Mouse (Mus musculus): Measurements from ENCODE around the gene Hist2h2aa1. TPM values are rescaled to one million over a fixed set of nuclear protein-coding genes. Genes with fewer than 3 reads are reported as not detected.

Hist2h2aa1 gene
- total and polyA plus RNA-seq, 2 experiments from 2014 or later: 25.0 to 1,894 TPM

GRCm38 (mm10) chr3:96230404-96230803, 14.9 kb upstream of the Hist2h2aa1 start:
- no peak for TF ChIP-seq CTCF (IDR thresholded peaks at IDR 0.05; ENCODE audit: low read depth)
- H3K36me3 ChIP-seq (ENCODE audit: insufficient read depth, low read length): no peaks in the 10 kb centered on the region
- no peak overlapping the region for H3K4me2 ChIP-seq (ENCODE audit: low read depth, low read length)
- DNase-seq (ENCODE audit: low spot score) (no peak), ATAC-seq (no peak)
- no peaks in the 10 kb centered on the region for H3K9me3 ChIP-seq (ENCODE audit: low read length)
- no peaks in the 10 kb centered on the region for H3K4me1 ChIP-seq (ENCODE audit: insufficient read depth, low read length)
- no peaks in the 10 kb centered on the region for H3K27me3 ChIP-seq (ENCODE audit: insufficient read depth, low read length)
- no peak overlapping the region for H3K4me3 ChIP-seq (ENCODE audit: low read length)
- no peak overlapping the region for H3K27ac ChIP-seq
- WGBS: 75% methylated on average over 2 of the region's 2 CpGs
- H3K9ac ChIP-seq (replicated peaks; ENCODE audit: low read length): no peak overlapping the region

GRCm38 (mm10) chr3:96230910-96231757, 14.2 kb upstream of the Hist2h2aa1 start:
- ATAC-seq: no peak

GRCm38 (mm10) chr3:96231758-96232120, 13.6 kb upstream of the Hist2h2aa1 start:
- Histone ChIP-seq H3K9me3 (ENCODE audit: low read length) (no peaks in the 10 kb centered on the region), H3K9ac (replicated peaks; ENCODE audit: low read length) (no peak overlapping the region), H3K27ac (no peak overlapping the region), H3K4me3 (ENCODE audit: low read length) (no peak overlapping the region), H3K36me3 (ENCODE audit: insufficient read depth, low read length) (no peaks in the 10 kb centered on the region), H3K4me1 (ENCODE audit: insufficient read depth, low read length) (no peaks in the 10 kb centered on the region), H3K4me2 (ENCODE audit: low read depth, low read length) (no peak overlapping the region), H3K27me3 (ENCODE audit: insufficient read depth, low read length) (no peaks in the 10 kb centered on the region)
- DNase-seq (ENCODE audit: low spot score) (no peak), ATAC-seq (no peak)
- TF ChIP-seq CTCF (IDR thresholded peaks at IDR 0.05; ENCODE audit: low read depth): no peak
- 56% methylated on average over 2 of the region's 2 CpGs for WGBS

More at GRCm38 (mm10) chr3:96230910-96231757, 14.2 kb upstream of the Hist2h2aa1 start:
- H3K9ac ChIP-seq (replicated peaks; ENCODE audit: low read length): no peak overlapping the region
- H3K27ac ChIP-seq: no peak overlapping the region
- no peaks in the 10 kb centered on the region for H3K27me3 ChIP-seq (ENCODE audit: insufficient read depth, low read length)
- no peak for TF ChIP-seq CTCF (IDR thresholded peaks at IDR 0.05; ENCODE audit: low read depth)
- no peak overlapping the region for H3K4me2 ChIP-seq (ENCODE audit: low read depth, low read length)
- no peaks in the 10 kb centered on the region for H3K9me3 ChIP-seq (ENCODE audit: low read length)
- no peak for DNase-seq (ENCODE audit: low spot score)
- no peaks in the 10 kb centered on the region for H3K4me1 ChIP-seq (ENCODE audit: insufficient read depth, low read length)
- 71% methylated on average over 4 of the region's 4 CpGs for whole genome bisulfite sequencing
- H3K4me3 ChIP-seq (ENCODE audit: low read length): no peak overlapping the region
- no peaks in the 10 kb centered on the region for H3K36me3 ChIP-seq (ENCODE audit: insufficient read depth, low read length)

GRCm38 (mm10) chr3:96234914-96235313, 10.4 kb upstream of the Hist2h2aa1 start:
- H3K9me3 ChIP-seq (ENCODE audit: low read length): no peaks in the 10 kb centered on the region
- no peaks in the 10 kb centered on the region for H3K27me3 ChIP-seq (ENCODE audit: insufficient read depth, low read length)
- no peak overlapping the region for H3K27ac ChIP-seq
- H3K4me2 ChIP-seq (ENCODE audit: low read depth, low read length): no peak overlapping the region
- no peak for DNase-seq (ENCODE audit: low spot score)
- peak; percentile 8; the same call in 1 of the 2 replicates for TF ChIP-seq CTCF (IDR thresholded peaks at IDR 0.05; ENCODE audit: low read depth)
- no peak overlapping the region for H3K4me3 ChIP-seq (ENCODE audit: low read length)
- no peaks in the 10 kb centered on the region for H3K4me1 ChIP-seq (ENCODE audit: insufficient read depth, low read length)
- no peak for ATAC-seq
- H3K36me3 ChIP-seq (ENCODE audit: insufficient read depth, low read length): no peaks in the 10 kb centered on the region
- H3K9ac ChIP-seq (replicated peaks; ENCODE audit: low read length): no peak overlapping the region
- WGBS: 89% methylated on average over 2 of the region's 2 CpGs

GRCm38 (mm10) chr3:96235836-96236235, 9.5 kb upstream of the Hist2h2aa1 start:
- Histone ChIP-seq H3K9me3 (ENCODE audit: low read length) (no peaks in the 10 kb centered on the region), H3K9ac (replicated peaks; ENCODE audit: low read length) (no peak overlapping the region), H3K27ac (no peak overlapping the region), H3K4me2 (ENCODE audit: low read depth, low read length) (no peak overlapping the region), H3K27me3 (ENCODE audit: insufficient read depth, low read length) (no peaks in the 10 kb centered on the region), H3K4me3 (ENCODE audit: low read length) (no peak overlapping the region), H3K4me1 (ENCODE audit: insufficient read depth, low read length) (no peaks in the 10 kb centered on the region), H3K36me3 (ENCODE audit: insufficient read depth, low read length) (no peaks in the 10 kb centered on the region)
- ATAC-seq (no peak), DNase-seq (ENCODE audit: low spot score) (no peak)
- TF ChIP-seq CTCF (IDR thresholded peaks at IDR 0.05; ENCODE audit: low read depth): no peak
- WGBS: 57% methylated on average over 3 of the region's 3 CpGs

GRCm38 (mm10) chr3:96236834-96237334, 8.4 kb upstream of the Hist2h2aa1 start:
- Histone ChIP-seq H3K4me2 (ENCODE audit: low read depth, low read length) (peak overlapping the region; percentile 52), H3K9ac (replicated peaks; ENCODE audit: low read length) (no peak overlapping the region), H3K27me3 (ENCODE audit: insufficient read depth, low read length) (no peaks in the 10 kb centered on the region), H3K36me3 (ENCODE audit: insufficient read depth, low read length) (no peaks in the 10 kb centered on the region), H3K9me3 (ENCODE audit: low read length) (no peaks in the 10 kb centered on the region), H3K27ac (no peak overlapping the region), H3K4me3 (ENCODE audit: low read length) (no peak overlapping the region), H3K4me1 (ENCODE audit: insufficient read depth, low read length) (no peaks in the 10 kb centered on the region)
- TF ChIP-seq CTCF (IDR thresholded peaks at IDR 0.05; ENCODE audit: low read depth): no peak
- ATAC-seq (no peak), DNase-seq (ENCODE audit: low spot score) (no peak)
- 79% methylated on average over 4 of the region's 4 CpGs for WGBS

Measured in hindbrain, postnatal 0 days (tissue).